Mouse (Mus musculus): ENCODE results near the gene Scml4. TPM values are rescaled to one million over a fixed set of nuclear protein-coding genes. Genes with fewer than 3 reads are reported as not detected.

The Scml4 gene
- polyA plus RNA-seq, 1 experiment from 2014 or later, result not detected

- Histone ChIP-seq H3K79me2 (ENCODE audit: inconsistent target) (no peaks in the 10 kb centered on the region), H3K36me3 (ENCODE audit: inconsistent target) (no peaks in the 10 kb centered on the region), H3K27ac (no peak overlapping the region), H3K4me3 (ENCODE audit: inconsistent target) (no peak overlapping the region)
- 86% methylated on average over 13 of the region's 13 CpGs for WGBS (ENCODE audit: missing documents)
Measured at GRCm38 (mm10) chr10:42848179-42849080, 11.7 kb upstream of the Scml4 start.

- Histone ChIP-seq H3K79me2 (ENCODE audit: inconsistent target) (no peaks in the 10 kb centered on the region), H3K27ac (no peak overlapping the region), H3K4me3 (ENCODE audit: inconsistent target) (no peak overlapping the region), H3K36me3 (ENCODE audit: inconsistent target) (no peaks in the 10 kb centered on the region)
- 81% methylated on average over 4 of the region's 7 CpGs for WGBS (ENCODE audit: missing documents)
Measured at GRCm38 (mm10) chr10:42849081-42849400, 11.1 kb upstream of the Scml4 start.

- Histone ChIP-seq H3K27ac (no peak overlapping the region), H3K36me3 (ENCODE audit: inconsistent target) (no peaks in the 10 kb centered on the region), H3K79me2 (ENCODE audit: inconsistent target) (no peaks in the 10 kb centered on the region), H3K4me3 (ENCODE audit: inconsistent target) (no peak overlapping the region)
- 82% methylated on average over 4 of the region's 4 CpGs for WGBS (ENCODE audit: missing documents)
Measured at GRCm38 (mm10) chr10:42854838-42855237, 5.3 kb upstream of the Scml4 start.

- Histone ChIP-seq H3K79me2 (ENCODE audit: inconsistent target) (no peaks in the 10 kb centered on the region), H3K4me3 (ENCODE audit: inconsistent target) (no peak overlapping the region), H3K27ac (no peak overlapping the region), H3K36me3 (ENCODE audit: inconsistent target) (no peaks in the 10 kb centered on the region)
- 77% methylated on average over 5 of the region's 5 CpGs for WGBS (ENCODE audit: missing documents)
Measured at GRCm38 (mm10) chr10:42855250-42855649, 4.9 kb upstream of the Scml4 start.

- WGBS (ENCODE audit: missing documents), result 93% methylated on average over 8 of the region's 9 CpGs
Measured at GRCm38 (mm10) chr10:42856574-42856973, 3.6 kb upstream of the Scml4 start.

GRCm38 (mm10) chr10:42857021-42857420 is 3.1 kb upstream of the Scml4 start:
- Histone ChIP-seq H3K27ac (no peak overlapping the region), H3K4me3 (ENCODE audit: inconsistent target) (no peak overlapping the region), H3K36me3 (ENCODE audit: inconsistent target) (no peaks in the 10 kb centered on the region), H3K79me2 (ENCODE audit: inconsistent target) (no peaks in the 10 kb centered on the region)
- 89% methylated on average over 2 of the region's 2 CpGs for WGBS (ENCODE audit: missing documents)

More at GRCm38 (mm10) chr10:42856574-42856973, 3.6 kb upstream of the Scml4 start:
- no peak overlapping the region for H3K4me3 ChIP-seq (ENCODE audit: inconsistent target)
- H3K36me3 ChIP-seq (ENCODE audit: inconsistent target), result no peaks in the 10 kb centered on the region
- H3K79me2 ChIP-seq (ENCODE audit: inconsistent target), result no peaks in the 10 kb centered on the region
- H3K27ac ChIP-seq, result no peak overlapping the region

GRCm38 (mm10) chr10:42859781-42860158 is 400 bp upstream of the Scml4 start:
- Histone ChIP-seq H3K36me3 (ENCODE audit: inconsistent target) (no peaks in the 10 kb centered on the region), H3K79me2 (ENCODE audit: inconsistent target) (no peaks in the 10 kb centered on the region), H3K27ac (no peak overlapping the region), H3K4me3 (ENCODE audit: inconsistent target) (no peak overlapping the region)
- WGBS (ENCODE audit: missing documents), result 42% methylated on average over 2 of the region's 2 CpGs

- no peak overlapping the region for H3K4me3 ChIP-seq (ENCODE audit: inconsistent target)
- no peaks in the 10 kb centered on the region for H3K36me3 ChIP-seq (ENCODE audit: inconsistent target)
- WGBS (ENCODE audit: missing documents), result 20% methylated on average over 6 of the region's 7 CpGs
- H3K79me2 ChIP-seq (ENCODE audit: inconsistent target), result no peaks in the 10 kb centered on the region
- no peak overlapping the region for H3K27ac ChIP-seq
Measured at GRCm38 (mm10) chr10:42861446-42861845, 1.3 kb downstream of the Scml4 start.

- WGBS (ENCODE audit: missing documents), result 6% methylated on average over 13 of the region's 13 CpGs
- Histone ChIP-seq H3K36me3 (ENCODE audit: inconsistent target) (no peaks in the 10 kb centered on the region), H3K79me2 (ENCODE audit: inconsistent target) (no peaks in the 10 kb centered on the region), H3K27ac (no peak overlapping the region), H3K4me3 (ENCODE audit: inconsistent target) (peak overlapping the region; percentile 21)
Measured at GRCm38 (mm10) chr10:42862102-42862740, 2.1 kb downstream of the Scml4 start.

- Histone ChIP-seq H3K79me2 (ENCODE audit: inconsistent target) (no peaks in the 10 kb centered on the region), H3K27ac (no peak overlapping the region), H3K36me3 (ENCODE audit: inconsistent target) (no peaks in the 10 kb centered on the region), H3K4me3 (ENCODE audit: inconsistent target) (peak overlapping the region; percentile 21)
- WGBS (ENCODE audit: missing documents), result 46% methylated on average over 4 of the region's 4 CpGs
Measured at GRCm38 (mm10) chr10:42862806-42863205, 2.6 kb downstream of the Scml4 start.

GRCm38 (mm10) chr10:42863621-42864391 is 3.6 kb downstream of the Scml4 start:
- Histone ChIP-seq H3K27ac (no peak overlapping the region), H3K79me2 (ENCODE audit: inconsistent target) (no peaks in the 10 kb centered on the region), H3K4me3 (ENCODE audit: inconsistent target) (peak overlapping the region; percentile 21), H3K36me3 (ENCODE audit: inconsistent target) (no peaks in the 10 kb centered on the region)
- 35% methylated on average over 30 of the region's 31 CpGs for WGBS (ENCODE audit: missing documents)

GRCm38 (mm10) chr10:42864696-42865095 is 4.5 kb downstream of the Scml4 start:
- Histone ChIP-seq H3K4me3 (ENCODE audit: inconsistent target) (no peak overlapping the region), H3K27ac (no peak overlapping the region), H3K79me2 (ENCODE audit: inconsistent target) (no peaks in the 10 kb centered on the region), H3K36me3 (ENCODE audit: inconsistent target) (no peaks in the 10 kb centered on the region)
- WGBS (ENCODE audit: missing documents), result 76% methylated on average over 5 of the region's 5 CpGs

GRCm38 (mm10) chr10:42868416-42868815 is 8.2 kb downstream of the Scml4 start:
- H3K79me2 ChIP-seq (ENCODE audit: inconsistent target), result no peaks in the 10 kb centered on the region
- H3K36me3 ChIP-seq (ENCODE audit: inconsistent target), result no peaks in the 10 kb centered on the region
- H3K27ac ChIP-seq, result no peak overlapping the region
- H3K4me3 ChIP-seq (ENCODE audit: inconsistent target), result no peak overlapping the region
- WGBS (ENCODE audit: missing documents), result 69% methylated on average over 9 of the region's 9 CpGs

GRCm38 (mm10) chr10:42869467-42869866 is 9.3 kb downstream of the Scml4 start:
- Histone ChIP-seq H3K79me2 (ENCODE audit: inconsistent target) (no peaks in the 10 kb centered on the region), H3K27ac (no peak overlapping the region), H3K4me3 (ENCODE audit: inconsistent target) (no peak overlapping the region), H3K36me3 (ENCODE audit: inconsistent target) (no peaks in the 10 kb centered on the region)
- WGBS (ENCODE audit: missing documents), result 80% methylated on average over 6 of the region's 6 CpGs
